Mouse (Mus musculus): ENCODE measurements around the gene Olfr629.
"Not testable (repeated sequence)": the region's sequence is repeated elsewhere in the genome, so short reads cannot be mapped to it uniquely, and the experiment has no call there.

Olfr629 gene

GRCm38 (mm10) chr7:103744843-103745242, at the start of gene Olfr629:
Gene Olfr629 (minus strand): TSS chr7:103744943.
- DNase-seq (ENCODE audit: low spot score): no peak

- DNase-seq (ENCODE audit: low spot score): no peak
Observed at GRCm38 (mm10) chr7:103792669-103793388, 48.1 kb upstream of the Olfr629 start.

- DNase-seq (ENCODE audit: low spot score): no peak
Observed at GRCm38 (mm10) chr7:103791721-103792120, 47.0 kb upstream of the Olfr629 start, which contains the start of gene Olfr67. Gene Olfr67 (minus strand): TSS chr7:103791821.

- DNase-seq (ENCODE audit: low spot score): no peak
Observed at GRCm38 (mm10) chr7:103779598-103779997, 34.9 kb upstream of the Olfr629 start, which contains the start of gene Olfr68. Gene Olfr68 (minus strand): TSS chr7:103779698.

GRCm38 (mm10) chr7:103777652-103778051, 32.9 kb upstream of the Olfr629 start:
- DNase-seq (ENCODE audit: low spot score): not testable (repeated sequence)

GRCm38 (mm10) chr7:103771494-103771893, 26.8 kb upstream of the Olfr629 start, which contains the start of gene Olfr69:
Gene Olfr69 (minus strand): TSS chr7:103771594.
- DNase-seq (ENCODE audit: low spot score): no peak

GRCm38 (mm10) chr7:103767687-103768086, 22.9 kb upstream of the Olfr629 start:
- DNase-seq (ENCODE audit: low spot score): not testable (repeated sequence)

GRCm38 (mm10) chr7:103762212-103762611, 17.5 kb upstream of the Olfr629 start:
- DNase-seq (ENCODE audit: low spot score): not testable (repeated sequence)

- no peak for DNase-seq (ENCODE audit: low spot score)
Observed at GRCm38 (mm10) chr7:103757233-103757632, 12.5 kb upstream of the Olfr629 start, which contains the start of gene Olfr630. Gene Olfr630 (minus strand): TSS chr7:103757333.

- DNase-seq (ENCODE audit: low spot score): no peak
Observed at GRCm38 (mm10) chr7:103730074-103730473, 14.7 kb downstream of the Olfr629 start, which contains the start of gene Olfr628. Gene Olfr628 (plus strand): TSS chr7:103730374.

- DNase-seq (ENCODE audit: low spot score): not testable (repeated sequence)
Observed at GRCm38 (mm10) chr7:103716398-103716797, 28.3 kb downstream of the Olfr629 start.

- DNase-seq (ENCODE audit: low spot score): no peak
Observed at GRCm38 (mm10) chr7:103714371-103714770, 30.4 kb downstream of the Olfr629 start, which contains the start of gene Olfr243. Gene Olfr243 (plus strand): TSS chr7:103714671.

GRCm38 (mm10) chr7:103712024-103712423, 32.7 kb downstream of the Olfr629 start:
- no peak for DNase-seq (ENCODE audit: low spot score)

- DNase-seq (ENCODE audit: low spot score): no peak
Observed at GRCm38 (mm10) chr7:103699469-103699868, 45.3 kb downstream of the Olfr629 start.
